Mouse (Mus musculus) lung, adult 2 months (tissue): Measurements from ENCODE around the gene Ablim2. TPM values are rescaled to one million over a fixed set of nuclear protein-coding genes. Genes with fewer than 3 reads are reported as not detected.

Experiments used
- DNase-seq: peaks from one replicate; pipeline ENCODE4 v3.0.0; 2022
- H3K4me1 ChIP-seq: fragments of 200-500 bp; 2 replicates; pipeline ENCODE4 v1.6.1; 2011; ENCODE audit warnings: low read length; ENCODE audit not compliant: control insufficient read depth, insufficient read depth
- H3K4me3 ChIP-seq: fragments of 200-500 bp; replicated peaks from 2 replicates; pipeline ENCODE3; 2011; ENCODE audit warnings: low read depth, mild to moderate bottlenecking, control low read depth, low read length; ENCODE audit errors: extremely low read depth
- CTCF ChIP-seq: fragments of 200-500 bp; IDR thresholded peaks from 2 replicates; pipeline ENCODE4 v1.5.1; 2011; ENCODE audit warnings: mild to moderate bottlenecking, low read length, control low read depth; ENCODE audit not compliant: insufficient read depth
- POLR2A ChIP-seq: fragments of 200-500 bp; IDR thresholded peaks from 2 replicates; pipeline ENCODE4 v1.6.1; 2011; ENCODE audit warnings: low read depth, mild to moderate bottlenecking, control low read depth, low read length, borderline replicate concordance; ENCODE audit errors: extremely low read depth
- WGBS: fragments of 180-500 bp; shearing (Covaris S2); methylation state at CpG from one replicate; pipeline ENCODE4 v1.1.7; 2018; 5-methylcytosine and 5-hydroxymethylcytosine counted together
- polyA plus RNA-seq: library from polyadenylated mRNA; depleted of rRNA; stranded (reverse); fragments of >200 nt; gene quantifications from 2 replicates; pipeline ENCODE4 v1.2.3, GENCODE M21; 2012

Gene Ablim2
- polyA plus RNA-seq, 1 experiment = 16.9 TPM

- 46% methylated on average over 5 of the region's 5 CpGs for WGBS
- no peak for DNase-seq
- Histone ChIP-seq H3K4me3 (no peak overlapping the region), H3K4me1 (peaks cover 3% of the 10 kb centered on the region)
- no peak for TF ChIP-seq CTCF
- no peak for TF ChIP-seq POLR2A
Measured at GRCm38 (mm10) chr5:35762388-35762787, 4.7 kb downstream of the Ablim2 start.

DNA sequence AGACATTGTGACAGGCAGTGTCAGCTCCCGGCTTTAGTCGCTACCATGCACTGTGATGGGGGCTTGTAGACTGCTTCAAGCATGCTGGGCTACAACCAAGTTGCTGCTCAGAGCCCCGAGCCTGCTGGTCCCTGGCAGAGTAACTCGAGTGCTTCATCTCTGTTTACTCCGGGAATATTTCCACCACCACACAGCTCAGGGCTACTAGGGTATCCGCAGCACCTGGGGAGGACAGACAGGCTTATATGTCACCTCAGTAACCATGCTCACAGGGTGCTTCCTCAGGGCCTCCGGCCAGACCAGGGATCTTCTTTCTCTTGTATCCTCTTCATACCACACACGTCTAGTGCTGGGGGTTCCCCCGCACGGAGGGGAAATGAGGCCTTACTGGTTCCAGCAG lies 5.2 kb downstream of the Ablim2 start:
- WGBS = 58% methylated on average over 10 of the region's 10 CpGs

GRCm38 (mm10) chr5:35765909-35766308 lies 8.2 kb downstream of the Ablim2 start:
- TF ChIP-seq CTCF (no peak), POLR2A (no peak)
- no peak for DNase-seq
- Histone ChIP-seq H3K4me3 (no peak overlapping the region), H3K4me1 (no peaks in the 10 kb centered on the region)
- 67% methylated on average over 6 of the region's 6 CpGs for WGBS

More for the DNA sequence above, 5.2 kb downstream of the Ablim2 start:
- DNase-seq = no peak
- peaks cover 3% of the 10 kb centered on the region for H3K4me1 ChIP-seq
- H3K4me3 ChIP-seq = no peak overlapping the region
- no peak for TF ChIP-seq POLR2A
- TF ChIP-seq CTCF = no peak

GRCm38 (mm10) chr5:35768525-35768924 lies 10.8 kb downstream of the Ablim2 start:
- WGBS = 71% methylated on average over 3 of the region's 3 CpGs
- no peak for DNase-seq
- no peaks in the 10 kb centered on the region for H3K4me1 ChIP-seq
- no peak for TF ChIP-seq CTCF
- TF ChIP-seq POLR2A = no peak
- no peak overlapping the region for H3K4me3 ChIP-seq

GRCm38 (mm10) chr5:35768997-35769396 lies 11.3 kb downstream of the Ablim2 start:
- Histone ChIP-seq H3K4me3 (no peak overlapping the region), H3K4me1 (no peaks in the 10 kb centered on the region)
- TF ChIP-seq POLR2A = no peak
- TF ChIP-seq CTCF = no peak
- DNase-seq = no peak
- 76% methylated on average over 7 of the region's 7 CpGs for WGBS

- no peak for DNase-seq
- H3K4me3 ChIP-seq = no peak overlapping the region
- no peaks in the 10 kb centered on the region for H3K4me1 ChIP-seq
- TF ChIP-seq POLR2A = no peak
- no peak for TF ChIP-seq CTCF
- WGBS = 94% methylated on average over 2 of the region's 2 CpGs
Measured at GRCm38 (mm10) chr5:35770246-35770645, 12.6 kb downstream of the Ablim2 start.

- Histone ChIP-seq H3K4me3 (no peak overlapping the region), H3K4me1 (no peaks in the 10 kb centered on the region)
- no peak for DNase-seq
- 26% methylated on average over 14 of the region's 14 CpGs for WGBS
- TF ChIP-seq CTCF (no peak), POLR2A (no peak)
Measured at GRCm38 (mm10) chr5:35770891-35771663, 13.4 kb downstream of the Ablim2 start.

DNA sequence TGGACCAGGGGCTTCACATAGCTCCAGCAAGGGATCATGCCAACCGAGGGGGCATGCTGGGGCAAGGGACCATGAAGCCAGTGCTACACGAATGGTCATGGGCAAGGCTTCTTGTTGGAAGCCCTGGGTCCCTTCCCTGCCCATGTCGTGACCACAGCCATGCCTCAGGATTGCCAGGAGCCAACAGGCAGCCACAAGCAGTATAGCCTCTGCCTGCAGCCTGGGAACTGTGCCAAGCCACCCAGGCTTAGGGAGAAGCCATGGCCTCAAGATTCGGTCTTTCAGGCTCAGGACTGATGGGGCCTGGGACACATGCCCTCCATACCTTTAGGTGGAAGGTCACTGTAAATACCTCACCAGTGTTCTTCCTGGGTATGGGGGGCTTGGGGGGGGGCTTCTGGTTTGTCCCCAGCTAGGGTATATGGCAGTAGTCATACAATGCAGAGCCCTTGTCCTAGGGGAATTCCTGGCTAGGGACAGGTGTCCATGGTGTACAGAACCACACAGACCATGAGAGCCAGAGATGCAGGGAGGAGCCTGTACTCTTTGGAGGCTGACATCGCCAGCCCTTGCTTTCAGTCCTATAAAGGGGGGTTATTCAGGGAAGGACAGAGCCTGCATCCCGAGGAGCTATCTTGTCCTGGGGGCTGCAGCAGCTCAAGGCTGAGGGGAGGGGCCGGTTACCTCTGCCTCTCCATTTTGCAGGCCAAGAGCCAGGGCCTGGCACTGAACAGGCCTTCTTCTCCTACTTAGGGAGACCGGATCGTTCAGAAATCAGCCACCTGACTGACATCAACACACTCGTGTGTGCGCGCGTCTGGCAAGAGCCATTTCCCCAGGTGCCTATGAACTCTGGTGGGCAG lies 15.8 kb downstream of the Ablim2 start:
- H3K4me1 ChIP-seq = no peaks in the 10 kb centered on the region
- no peak overlapping the region for H3K4me3 ChIP-seq
- DNase-seq = no peak
- TF ChIP-seq CTCF (no peak), POLR2A (no peak)
- 60% methylated on average over 13 of the region's 13 CpGs for WGBS

DNA sequence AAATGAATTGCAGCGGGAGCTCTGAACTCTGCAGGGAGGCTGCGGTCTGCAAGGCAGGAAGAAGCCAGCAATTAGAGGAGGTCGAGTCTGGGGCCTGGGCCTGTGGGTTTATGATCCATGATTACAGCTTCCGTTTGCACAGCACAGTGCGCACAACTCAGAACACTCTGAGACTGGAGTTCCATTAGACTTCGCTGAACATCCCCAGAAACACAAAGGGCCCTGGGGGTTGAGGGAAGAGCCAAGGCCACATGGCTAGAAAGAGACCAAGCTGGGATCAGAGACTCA lies 16.4 kb downstream of the Ablim2 start:
- TF ChIP-seq POLR2A = no peak
- TF ChIP-seq CTCF = no peak
- Histone ChIP-seq H3K4me3 (no peak overlapping the region), H3K4me1 (no peaks in the 10 kb centered on the region)
- 51% methylated on average over 6 of the region's 6 CpGs for WGBS
- no peak for DNase-seq
